Comparison of ENCODE assay signal across 8 mouse cellular contexts in genomic region chr5:38259455-38260106, GRCm38 (mm10). TPM values are rescaled to one million over a fixed set of nuclear protein-coding genes. Genes with fewer than 3 reads are reported as not detected.
DNase-seq lines count a peak whose midpoint lies in the region; ATAC-seq and TF ChIP-seq lines count a peak whose summit lies in the region.

No protein-coding gene starts in this region.

- peak overlapping the region; percentile 95 for H3K4me3 ChIP-seq in bone marrow, adult 2 months (replicated peaks; ENCODE audit: control insufficient read depth, low read depth, low read length)
- H3K4me3 ChIP-seq in hindbrain, embryonic 15.5 days: peak overlapping the region; percentile 80
- H3K4me3 ChIP-seq in midbrain, embryonic 15.5 days: peak overlapping the region; percentile 91

- H3K4me2 ChIP-seq in hindbrain, embryonic 15.5 days: peak overlapping the region; percentile 71
- H3K4me2 ChIP-seq in midbrain, embryonic 15.5 days: peak overlapping the region; percentile 77

- H3K27ac ChIP-seq in bone marrow, adult 2 months (ENCODE audit: control insufficient read depth, insufficient read depth, low read depth, low read length, poor library complexity): peak overlapping the region; percentile 89; the same call in 1 of the 2 replicates
- peak overlapping the region; percentile 85 for H3K27ac ChIP-seq in hindbrain, embryonic 15.5 days (replicated peaks)
- H3K27ac ChIP-seq in midbrain, embryonic 15.5 days: peak overlapping the region; percentile 90

- no peak; the same call in 1 of the 2 replicates for ATAC-seq in hindbrain, embryonic 15.5 days (ENCODE audit: low FRiP score, low read depth)
- peak; percentile 70; the same call in 1 of the 2 replicates for ATAC-seq in midbrain, embryonic 15.5 days (replicated peaks)

- no peak for TF ChIP-seq POLR2A in bone marrow, adult 2 months (IDR thresholded peaks at IDR 0.05; ENCODE audit: borderline replicate concordance, control insufficient read depth, low read depth, low read length)

- no peaks in the 10 kb centered on the region for H3K27me3 ChIP-seq in hindbrain, embryonic 15.5 days
- no peaks in the 10 kb centered on the region; the same call in 1 of the 2 replicates for H3K27me3 ChIP-seq in midbrain, embryonic 15.5 days (replicated peaks)

- H3K9me3 ChIP-seq in hindbrain, embryonic 15.5 days: no peaks in the 10 kb centered on the region
- no peaks in the 10 kb centered on the region for H3K9me3 ChIP-seq in midbrain, embryonic 15.5 days

- DNase-seq in layer of hippocampus, adult 9-10 months (ENCODE audit: low spot score): peak; percentile 20
- DNase-seq in layer of hippocampus, adult 11-12 months (ENCODE audit: low spot score): no peak
- DNase-seq in urinary bladder, postnatal 10 days (ENCODE audit: low spot score): no peak
- no peak for DNase-seq in left cerebral cortex, adult 11 months (ENCODE audit: low spot score)
- DNase-seq in gastrocnemius, postnatal 25 days: no peak

- TF ChIP-seq CTCF in bone marrow, adult 2 months (IDR thresholded peaks at IDR 0.05; ENCODE audit: control insufficient read depth, insufficient read depth, low read length): no peak

- H3K9ac ChIP-seq in hindbrain, embryonic 15.5 days: peak overlapping the region; percentile 83
- peak overlapping the region; percentile 83 for H3K9ac ChIP-seq in midbrain, embryonic 15.5 days

- peaks cover 20% of the 10 kb centered on the region for H3K36me3 ChIP-seq in hindbrain, embryonic 15.5 days
- peaks cover 11% of the 10 kb centered on the region for H3K36me3 ChIP-seq in midbrain, embryonic 15.5 days (replicated peaks)

- 31% methylated on average over 9 of the region's 9 CpGs for WGBS in bone marrow, adult 2 months
- 45% methylated on average over 9 of the region's 9 CpGs for WGBS in hindbrain, embryonic 15.5 days
- WGBS in midbrain, embryonic 15.5 days: 45% methylated on average over 9 of the region's 9 CpGs

- no peaks in the 10 kb centered on the region for H3K4me1 ChIP-seq in bone marrow, adult 2 months (ENCODE audit: control insufficient read depth, insufficient read depth, low read length)
- peaks cover 9% of the 10 kb centered on the region for H3K4me1 ChIP-seq in hindbrain, embryonic 15.5 days (replicated peaks)
- peaks cover 13% of the 10 kb centered on the region for H3K4me1 ChIP-seq in midbrain, embryonic 15.5 days

RNA-seq across cellular contexts. Expression of gene Tmem128, which starts 0.4 kb away (rescaled TPM):
- polyA plus RNA-seq in bone marrow, adult 2 months (2011; ENCODE audit: insufficient read depth, insufficient read length, low replicate concordance, missing spikeins): 14.8 and 18.9 TPM in 2 replicates
- 84.6 and 90.3 TPM in 2 replicates for polyA plus RNA-seq in hindbrain, embryonic 15.5 days (2015; fragmentation: Nextera tagmentation; extraction: Ambion mirVana)
- 88.4 and 90.4 TPM in 2 replicates for polyA plus RNA-seq in midbrain, embryonic 15.5 days (2015; fragmentation: Nextera tagmentation; extraction: Ambion mirVana)
- 1 to 10 TPM; 6.1 to 8.1 TPM for total RNA-seq in gastrocnemius, postnatal 25 days (2021)

RNA-seq across cellular contexts. Expression of gene Otop1, which starts 16.2 kb away (rescaled TPM):
- polyA plus RNA-seq in bone marrow, adult 2 months (2011; ENCODE audit: insufficient read depth, insufficient read length, low replicate concordance, missing spikeins): not detected in 2 replicates
- 0.05 and 0.12 TPM in 2 replicates for polyA plus RNA-seq in hindbrain, embryonic 15.5 days (2015; fragmentation: Nextera tagmentation; extraction: Ambion mirVana)
- 0.06 TPM in 1 of 2 replicates, not detected in the other for polyA plus RNA-seq in midbrain, embryonic 15.5 days (2015; fragmentation: Nextera tagmentation; extraction: Ambion mirVana)
- total RNA-seq in gastrocnemius, postnatal 25 days (2021): under 1 TPM; 0.36 to 0.38 TPM

RNA-seq across cellular contexts. Expression of gene Lyar, which starts 39.3 kb away (rescaled TPM):
- 24.8 and 33.8 TPM in 2 replicates for polyA plus RNA-seq in bone marrow, adult 2 months (2011; ENCODE audit: insufficient read depth, insufficient read length, low replicate concordance, missing spikeins)
- 40.5 and 43.1 TPM in 2 replicates for polyA plus RNA-seq in hindbrain, embryonic 15.5 days (2015; fragmentation: Nextera tagmentation; extraction: Ambion mirVana)
- polyA plus RNA-seq in midbrain, embryonic 15.5 days (2015; fragmentation: Nextera tagmentation; extraction: Ambion mirVana): 40.5 and 40.7 TPM in 2 replicates
- total RNA-seq in gastrocnemius, postnatal 25 days (2021): 10 to 100 TPM; 15.5 to 17.4 TPM

RNA-seq across cellular contexts. Expression of gene Zbtb49, which starts 39.3 kb away (rescaled TPM):
- polyA plus RNA-seq in bone marrow, adult 2 months (2011; ENCODE audit: insufficient read depth, insufficient read length, low replicate concordance, missing spikeins): 1.7 and 3.5 TPM in 2 replicates
- 18.1 and 20.5 TPM in 2 replicates for polyA plus RNA-seq in hindbrain, embryonic 15.5 days (2015; fragmentation: Nextera tagmentation; extraction: Ambion mirVana)
- 24.4 and 24.9 TPM in 2 replicates for polyA plus RNA-seq in midbrain, embryonic 15.5 days (2015; fragmentation: Nextera tagmentation; extraction: Ambion mirVana)
- total RNA-seq in gastrocnemius, postnatal 25 days (2021): 1 to 10 TPM; 2.4 to 2.6 TPM

RNA-seq across cellular contexts. Expression of gene Drd5, which starts 59.6 kb away (rescaled TPM):
- polyA plus RNA-seq in bone marrow, adult 2 months (2011; ENCODE audit: insufficient read depth, insufficient read length, low replicate concordance, missing spikeins): not detected in 2 replicates
- 0.59 and 0.73 TPM in 2 replicates for polyA plus RNA-seq in hindbrain, embryonic 15.5 days (2015; fragmentation: Nextera tagmentation; extraction: Ambion mirVana)
- 0.66 and 0.76 TPM in 2 replicates for polyA plus RNA-seq in midbrain, embryonic 15.5 days (2015; fragmentation: Nextera tagmentation; extraction: Ambion mirVana)
- not detected for total RNA-seq in gastrocnemius, postnatal 25 days (2021)
